Mouse (Mus musculus): ENCODE results near the gene Izumo1. TPM values are rescaled to one million over a fixed set of nuclear protein-coding genes. Genes with fewer than 3 reads are reported as not detected.

Izumo1 gene
- total RNA-seq, 2 experiments from 2014 or later, result not detected

GRCm38 (mm10) chr7:45677627-45678295 lies 56.1 kb downstream of the Izumo1 start:
- ATAC-seq (replicated peaks; ENCODE audit: poor library complexity, severe bottlenecking), result no peak

Other genes starting within 250 kb of the Izumo1 start
Only the 30 nearest of the 34 such genes appear.
- not detected in 2 replicates for gene Lhb, start 201.0 kb upstream of the Izumo1 start, total RNA-seq (2014; fragmentation: Nextera tagmentation)
- not detected in 2 replicates for gene Lhb, start 201.0 kb upstream of the Izumo1 start, total RNA-seq (2017)
- 27.1 and 32.4 TPM in 2 replicates for gene Gys1, start 187.0 kb upstream of the Izumo1 start, total RNA-seq (2014; fragmentation: Nextera tagmentation)
- gene Gys1, start 187.0 kb upstream of the Izumo1 start, total RNA-seq (2017), result 20.3 and 21.3 TPM in 2 replicates
- gene Ruvbl2, start 183.7 kb upstream of the Izumo1 start, total RNA-seq (2014; fragmentation: Nextera tagmentation), result 90.0 and 147 TPM in 2 replicates
- gene Ruvbl2, start 183.7 kb upstream of the Izumo1 start, total RNA-seq (2017), result 191 and 250 TPM in 2 replicates
- 1,113 and 1,886 TPM in 2 replicates for gene Ftl1, start 161.9 kb upstream of the Izumo1 start, total RNA-seq (2014; fragmentation: Nextera tagmentation)
- 1,040 and 1,064 TPM in 2 replicates for gene Ftl1, start 161.9 kb upstream of the Izumo1 start, total RNA-seq (2017)
- 39.3 and 51.9 TPM in 2 replicates for gene Bax, start 154.9 kb upstream of the Izumo1 start, total RNA-seq (2014; fragmentation: Nextera tagmentation)
- 28.7 and 34.2 TPM in 2 replicates for gene Bax, start 154.9 kb upstream of the Izumo1 start, total RNA-seq (2017)
- not detected in 2 replicates for gene Tulp2, start 139.9 kb upstream of the Izumo1 start, total RNA-seq (2014; fragmentation: Nextera tagmentation)
- not detected in 2 replicates for gene Tulp2, start 139.9 kb upstream of the Izumo1 start, total RNA-seq (2017)
- not detected in 2 replicates for gene Gm45808, start 135.0 kb upstream of the Izumo1 start, total RNA-seq (2014; fragmentation: Nextera tagmentation)
- not detected in 2 replicates for gene Gm45808, start 135.0 kb upstream of the Izumo1 start, total RNA-seq (2017)
- 29.3 and 31.1 TPM in 2 replicates for gene Dhdh, start 133.0 kb upstream of the Izumo1 start, total RNA-seq (2014; fragmentation: Nextera tagmentation)
- 18.4 and 20.2 TPM in 2 replicates for gene Dhdh, start 133.0 kb upstream of the Izumo1 start, total RNA-seq (2017)
- gene Nucb1, start 111.4 kb upstream of the Izumo1 start, total RNA-seq (2014; fragmentation: Nextera tagmentation), result 184 and 207 TPM in 2 replicates
- 316 and 398 TPM in 2 replicates for gene Nucb1, start 111.4 kb upstream of the Izumo1 start, total RNA-seq (2017)
- gene Ppp1r15a, start 95.5 kb upstream of the Izumo1 start, total RNA-seq (2014; fragmentation: Nextera tagmentation), result 8.3 and 22.1 TPM in 2 replicates
- 51.1 and 54.9 TPM in 2 replicates for gene Ppp1r15a, start 95.5 kb upstream of the Izumo1 start, total RNA-seq (2017)
- not detected in 2 replicates for gene Plekha4, start 95.5 kb upstream of the Izumo1 start, total RNA-seq (2014; fragmentation: Nextera tagmentation)
- gene Plekha4, start 95.5 kb upstream of the Izumo1 start, total RNA-seq (2017), result 0.26 TPM in 1 of 2 replicates, not detected in the other
- 4.4 TPM in 1 of 2 replicates, not detected in the other for gene Hsd17b14, start 66.9 kb upstream of the Izumo1 start, total RNA-seq (2014; fragmentation: Nextera tagmentation)
- gene Hsd17b14, start 66.9 kb upstream of the Izumo1 start, total RNA-seq (2017), result 0.26 and 0.41 TPM in 2 replicates
- gene Bcat2, start 51.7 kb upstream of the Izumo1 start, total RNA-seq (2014; fragmentation: Nextera tagmentation), result 69.1 and 81.6 TPM in 2 replicates
- 38.9 and 42.7 TPM in 2 replicates for gene Bcat2, start 51.7 kb upstream of the Izumo1 start, total RNA-seq (2017)
- gene Fgf21, start 6.3 kb upstream of the Izumo1 start, total RNA-seq (2014; fragmentation: Nextera tagmentation), result not detected in 2 replicates
- gene Fgf21, start 6.3 kb upstream of the Izumo1 start, total RNA-seq (2017), result not detected in 2 replicates
- not detected in 2 replicates for gene Fut1, start 4.5 kb upstream of the Izumo1 start, total RNA-seq (2014; fragmentation: Nextera tagmentation)
- not detected in 2 replicates for gene Fut1, start 4.5 kb upstream of the Izumo1 start, total RNA-seq (2017)
- 0.15 TPM in 1 of 2 replicates, not detected in the other for gene Rasip1, start 5.7 kb downstream of the Izumo1 start, total RNA-seq (2014; fragmentation: Nextera tagmentation)
- gene Rasip1, start 5.7 kb downstream of the Izumo1 start, total RNA-seq (2017), result 0.93 TPM in 1 of 2 replicates, not detected in the other
- not detected in 2 replicates for gene Mamstr, start 18.2 kb downstream of the Izumo1 start, total RNA-seq (2014; fragmentation: Nextera tagmentation)
- gene Mamstr, start 18.2 kb downstream of the Izumo1 start, total RNA-seq (2017), result 0.36 TPM in 1 of 2 replicates, not detected in the other
- gene Fut2, start 44.6 kb downstream of the Izumo1 start, total RNA-seq (2014; fragmentation: Nextera tagmentation), result 0.24 TPM in 1 of 2 replicates, not detected in the other
- gene Fut2, start 44.6 kb downstream of the Izumo1 start, total RNA-seq (2017), result not detected in 2 replicates
- not detected in 2 replicates for gene Ntn5, start 62.2 kb downstream of the Izumo1 start, total RNA-seq (2014; fragmentation: Nextera tagmentation)
- not detected in 2 replicates for gene Ntn5, start 62.2 kb downstream of the Izumo1 start, total RNA-seq (2017)
- not detected in 2 replicates for gene Sec1, start 72.6 kb downstream of the Izumo1 start, total RNA-seq (2014; fragmentation: Nextera tagmentation)
- not detected in 2 replicates for gene Sec1, start 72.6 kb downstream of the Izumo1 start, total RNA-seq (2017)
- not detected in 2 replicates for gene Car11, start 78.0 kb downstream of the Izumo1 start, total RNA-seq (2014; fragmentation: Nextera tagmentation)
- 0.09 TPM in 1 of 2 replicates, not detected in the other for gene Car11, start 78.0 kb downstream of the Izumo1 start, total RNA-seq (2017)
- 1.7 and 3.1 TPM in 2 replicates for gene Dbp, start 83.3 kb downstream of the Izumo1 start, total RNA-seq (2014; fragmentation: Nextera tagmentation)
- gene Dbp, start 83.3 kb downstream of the Izumo1 start, total RNA-seq (2017), result 4.0 and 6.3 TPM in 2 replicates
- gene Rpl18, start 93.6 kb downstream of the Izumo1 start, total RNA-seq (2014; fragmentation: Nextera tagmentation), result 2,165 and 2,847 TPM in 2 replicates
- gene Rpl18, start 93.6 kb downstream of the Izumo1 start, total RNA-seq (2017), result 1,831 and 2,021 TPM in 2 replicates
- 14.9 and 26.4 TPM in 2 replicates for gene Sphk2, start 96.2 kb downstream of the Izumo1 start, total RNA-seq (2014; fragmentation: Nextera tagmentation)
- 10.0 and 10.6 TPM in 2 replicates for gene Sphk2, start 96.2 kb downstream of the Izumo1 start, total RNA-seq (2017)
- gene Fam83e, start 99.4 kb downstream of the Izumo1 start, total RNA-seq (2014; fragmentation: Nextera tagmentation), result 0.34 and 0.90 TPM in 2 replicates
- gene Fam83e, start 99.4 kb downstream of the Izumo1 start, total RNA-seq (2017), result 0.39 and 0.77 TPM in 2 replicates
- gene Spaca4, start 104.0 kb downstream of the Izumo1 start, total RNA-seq (2014; fragmentation: Nextera tagmentation), result not detected in 2 replicates
- not detected in 2 replicates for gene Spaca4, start 104.0 kb downstream of the Izumo1 start, total RNA-seq (2017)
- gene Lmtk3, start 161.9 kb downstream of the Izumo1 start, total RNA-seq (2014; fragmentation: Nextera tagmentation), result not detected in 2 replicates
- not detected in 2 replicates for gene Lmtk3, start 161.9 kb downstream of the Izumo1 start, total RNA-seq (2017)
- 1.3 and 3.3 TPM in 2 replicates for gene Sult2b1, start 162.9 kb downstream of the Izumo1 start, total RNA-seq (2014; fragmentation: Nextera tagmentation)
- gene Sult2b1, start 162.9 kb downstream of the Izumo1 start, total RNA-seq (2017), result 0.39 TPM in 1 of 2 replicates, not detected in the other
- 32.7 and 36.3 TPM in 2 replicates for gene Cyth2, start 192.8 kb downstream of the Izumo1 start, total RNA-seq (2014; fragmentation: Nextera tagmentation)
- gene Cyth2, start 192.8 kb downstream of the Izumo1 start, total RNA-seq (2017), result 33.1 and 35.3 TPM in 2 replicates
- 0.47 and 0.71 TPM in 2 replicates for gene Kcnj14, start 203.0 kb downstream of the Izumo1 start, total RNA-seq (2014; fragmentation: Nextera tagmentation)
- gene Kcnj14, start 203.0 kb downstream of the Izumo1 start, total RNA-seq (2017), result not detected in 2 replicates

Measured in granulocyte monocyte progenitor cell, adult 5-6 weeks (primary cell).